Mouse (Mus musculus): ENCODE measurements around the gene Gm21983. TPM values are rescaled to one million over a fixed set of nuclear protein-coding genes. Genes with fewer than 3 reads are reported as not detected.

Gene Gm21983
- total RNA-seq, 2 experiments from 2014 or later: not detected

Small RNAs within 50 kb of the gene (microRNA-seq; reads per million reads assigned to microRNA genes)
- not detected for gene Mir1191
- not detected for gene Mir3101

Other genes with a start within 250 kb of the Gm21983 start
- not detected for gene Cyp2a22, start 241.7 kb downstream of the Gm21983 start, total RNA-seq (2021)
- under 1 TPM; 0.30 to 0.79 TPM for gene Cyp2a12, start 152.0 kb downstream of the Gm21983 start, total RNA-seq (2021)
- 100 to 1,000 TPM in 1 of 2 experiments, 1 to 10 TPM in 1; 1.7 to 817 TPM for gene Cyp2f2, start 61.2 kb downstream of the Gm21983 start, total RNA-seq (2021)
- not detected for gene Cyp2t4, start 27.4 kb downstream of the Gm21983 start, total RNA-seq (2021)
- gene Egln2, start 14.3 kb downstream of the Gm21983 start, total RNA-seq (2021): 100 to 1,000 TPM in 1 of 2 experiments, 10 to 100 TPM in 1; 86.0 to 106 TPM
- 10 to 100 TPM; 50.9 to 59.0 TPM for gene Rab4b, start 2.2 kb downstream of the Gm21983 start, total RNA-seq (2021)
- gene Mia, start 71 bp upstream of the Gm21983 start, total RNA-seq (2021): under 1 TPM; 0.50 to 0.56 TPM
- 10 to 100 TPM; 21.0 to 25.0 TPM for gene BC024978, start 14.7 kb upstream of the Gm21983 start, total RNA-seq (2021)
- 10 to 100 TPM; 78.6 to 84.2 TPM for gene Snrpa, start 15.2 kb upstream of the Gm21983 start, total RNA-seq (2021)
- gene Itpkc, start 47.6 kb upstream of the Gm21983 start, total RNA-seq (2021): 10 to 100 TPM; 14.0 to 14.6 TPM
- 10 to 100 TPM; 41.3 to 70.6 TPM for gene Coq8b, start 51.9 kb upstream of the Gm21983 start, total RNA-seq (2021)
- gene Numbl, start 77.3 kb upstream of the Gm21983 start, total RNA-seq (2021): 10 to 100 TPM in 1 of 2 experiments, 1 to 10 TPM in 1; 8.8 to 10.1 TPM
- 10 to 100 TPM; 77.8 to 94.6 TPM for gene Ltbp4, start 156.6 kb upstream of the Gm21983 start, total RNA-seq (2021)
- gene Shkbp1, start 174.9 kb upstream of the Gm21983 start, total RNA-seq (2021): 10 to 100 TPM; 22.3 TPM
- gene Gm20479, start 176.3 kb upstream of the Gm21983 start, total RNA-seq (2021): 1 to 10 TPM in 1 of 2 experiments, not detected in 1; 6.1 TPM

Measured in adrenal gland, postnatal 36 days (tissue).